Mouse (Mus musculus): ENCODE measurements around the gene Prpf4b. TPM values are rescaled to one million over a fixed set of nuclear protein-coding genes. Genes with fewer than 3 reads are reported as not detected.
"Not testable (repeated sequence)": the region's sequence is repeated elsewhere in the genome, so short reads cannot be mapped to it uniquely, and the experiment has no call there.

Gene Prpf4b
- polyA plus RNA-seq, 1 experiment = 15.3 TPM

- H3K4me1 ChIP-seq (ENCODE audit: control insufficient read depth, insufficient read depth, low read length) = no peaks in the 10 kb centered on the region
- 33% methylated on average over 2 of the region's 2 CpGs for WGBS
- no peak overlapping the region for H3K27ac ChIP-seq (ENCODE audit: insufficient read depth, low read depth, low read length)
- no peaks in the 10 kb centered on the region for H3K27me3 ChIP-seq (replicated peaks; ENCODE audit: control insufficient read depth, insufficient read depth, low read length)
- H3K4me3 ChIP-seq (ENCODE audit: insufficient read depth, low read depth, low read length) = no peak overlapping the region
- peak; percentile 64 for DNase-seq
- H3K36me3 ChIP-seq (ENCODE audit: control insufficient read depth, insufficient read depth, low read length) = no peaks in the 10 kb centered on the region
- TF ChIP-seq POLR2A (IDR thresholded peaks at IDR 0.05; ENCODE audit: low read depth, low read length) (no peak), CTCF (conservative IDR thresholded peaks at IDR 0.05; ENCODE audit: insufficient read depth, insufficient read length, low read depth, low read length) (peak; percentile 38)
Measured at GRCm38 (mm10) chr13:34857526-34857925, 17.6 kb upstream of the Prpf4b start.

- Histone ChIP-seq H3K27me3 (replicated peaks; ENCODE audit: control insufficient read depth, insufficient read depth, low read length) (no peaks in the 10 kb centered on the region), H3K27ac (ENCODE audit: insufficient read depth, low read depth, low read length) (no peak overlapping the region), H3K4me1 (ENCODE audit: control insufficient read depth, insufficient read depth, low read length) (no peaks in the 10 kb centered on the region), H3K4me3 (ENCODE audit: insufficient read depth, low read depth, low read length) (no peak overlapping the region), H3K36me3 (ENCODE audit: control insufficient read depth, insufficient read depth, low read length) (no peaks in the 10 kb centered on the region)
- WGBS = 69% methylated on average over 5 of the region's 5 CpGs
- TF ChIP-seq POLR2A (IDR thresholded peaks at IDR 0.05; ENCODE audit: low read depth, low read length) = no peak
- no peak for TF ChIP-seq CTCF (conservative IDR thresholded peaks at IDR 0.05; ENCODE audit: insufficient read depth, insufficient read length, low read depth, low read length)
- DNase-seq = peak; percentile 14
Measured at GRCm38 (mm10) chr13:34859406-34859805, 15.7 kb upstream of the Prpf4b start.

GRCm38 (mm10) chr13:34861166-34861565 is 13.9 kb upstream of the Prpf4b start:
- H3K36me3 ChIP-seq (ENCODE audit: control insufficient read depth, insufficient read depth, low read length); H3K4me3 ChIP-seq (ENCODE audit: insufficient read depth, low read depth, low read length); DNase-seq; H3K27me3 ChIP-seq (replicated peaks; ENCODE audit: control insufficient read depth, insufficient read depth, low read length); H3K4me1 ChIP-seq (ENCODE audit: control insufficient read depth, insufficient read depth, low read length); H3K27ac ChIP-seq (ENCODE audit: insufficient read depth, low read depth, low read length): not testable (repeated sequence)
- WGBS = 37% methylated on average over 7 of the region's 8 CpGs

DNA sequence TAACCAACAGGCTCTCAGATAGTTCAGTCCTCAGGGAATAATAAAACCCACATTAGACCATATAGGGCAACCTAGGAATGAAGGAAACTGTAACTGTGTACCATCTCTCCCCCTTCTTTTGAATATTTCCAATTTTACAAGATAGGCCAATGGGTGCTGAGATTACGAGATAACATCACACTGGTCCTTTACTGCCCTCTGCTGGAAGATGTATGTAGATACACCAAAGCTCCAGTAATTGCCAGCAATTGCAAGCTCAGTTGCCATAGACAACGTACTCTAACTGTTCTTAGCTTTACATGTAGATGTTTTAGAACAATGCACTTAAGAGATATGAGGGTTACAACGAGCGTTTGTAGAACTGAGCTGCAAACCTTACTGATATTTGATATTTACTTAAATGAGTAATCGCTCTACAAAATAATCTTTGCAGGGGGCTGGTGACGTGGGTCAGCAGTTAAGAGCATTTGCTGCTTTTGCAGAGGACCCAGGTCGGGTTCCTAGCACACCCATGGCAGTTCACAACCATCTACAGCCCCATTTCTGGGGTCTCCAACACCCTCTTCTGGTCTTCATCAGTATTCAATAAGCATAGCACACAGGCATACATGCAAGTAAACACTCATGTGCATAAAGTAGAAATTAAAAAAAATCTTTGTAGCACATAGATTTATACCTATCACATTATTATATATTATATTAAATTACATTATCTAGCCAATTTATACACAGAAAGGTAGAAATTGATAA is 10.5 kb upstream of the Prpf4b start:
- Histone ChIP-seq H3K4me1 (ENCODE audit: control insufficient read depth, insufficient read depth, low read length) (no peaks in the 10 kb centered on the region), H3K4me3 (ENCODE audit: insufficient read depth, low read depth, low read length) (no peak overlapping the region), H3K27ac (ENCODE audit: insufficient read depth, low read depth, low read length) (no peak overlapping the region), H3K27me3 (replicated peaks; ENCODE audit: control insufficient read depth, insufficient read depth, low read length) (no peaks in the 10 kb centered on the region), H3K36me3 (ENCODE audit: control insufficient read depth, insufficient read depth, low read length) (no peaks in the 10 kb centered on the region)
- 37% methylated on average over 7 of the region's 7 CpGs for WGBS
- TF ChIP-seq CTCF (conservative IDR thresholded peaks at IDR 0.05; ENCODE audit: insufficient read depth, insufficient read length, low read depth, low read length) (peak; percentile 34), POLR2A (IDR thresholded peaks at IDR 0.05; ENCODE audit: low read depth, low read length) (no peak)
- DNase-seq = peak; percentile 69

DNA sequence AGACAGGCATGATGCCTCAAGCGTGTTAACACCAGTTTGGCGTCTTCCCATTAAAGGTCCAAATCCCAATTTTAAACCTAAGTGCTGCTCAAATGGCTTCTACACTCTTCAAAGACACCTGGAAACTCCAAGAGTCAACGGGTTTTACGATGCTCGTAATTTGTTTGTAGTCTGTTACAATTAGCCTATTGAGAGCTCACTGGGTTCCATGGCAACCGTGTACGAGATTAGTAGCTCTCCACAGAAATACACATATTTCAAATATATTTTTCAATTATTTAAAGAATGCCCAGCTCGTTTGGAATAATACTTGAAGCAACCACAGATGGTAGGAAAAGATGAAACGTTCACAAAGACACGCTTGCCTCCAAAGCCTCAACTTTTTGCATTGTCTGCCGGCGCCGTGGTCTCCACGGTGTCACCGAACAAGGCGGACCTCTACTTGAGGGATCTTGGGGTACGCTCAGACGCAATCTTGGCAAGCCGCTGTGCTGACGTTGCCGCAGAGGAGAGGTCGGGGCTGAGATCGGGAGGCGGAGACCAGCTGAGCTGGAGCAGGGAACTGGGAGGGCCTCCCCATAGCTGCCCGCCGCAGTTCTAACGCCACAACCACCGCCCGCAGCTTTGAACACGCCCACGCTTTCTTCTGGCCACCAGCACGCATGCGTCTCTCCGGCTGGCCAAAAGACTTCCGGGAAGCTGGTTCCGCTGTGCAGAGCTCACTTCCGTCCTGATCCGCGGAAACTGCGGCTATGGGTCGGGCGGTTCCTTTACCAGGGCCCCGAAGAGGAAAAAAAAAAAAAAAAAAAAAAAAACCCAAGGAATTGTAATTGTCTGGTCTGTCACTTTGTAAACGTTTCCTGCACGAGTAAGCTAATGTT is 1.1 kb upstream of the Prpf4b start:
- 3% methylated on average over 45 of the region's 45 CpGs for WGBS
- DNase-seq = peak; percentile 97
- TF ChIP-seq POLR2A (IDR thresholded peaks at IDR 0.05; ENCODE audit: low read depth, low read length) (peak; percentile 62), CTCF (conservative IDR thresholded peaks at IDR 0.05; ENCODE audit: insufficient read depth, insufficient read length, low read depth, low read length) (no peak)
- Histone ChIP-seq H3K27ac (ENCODE audit: insufficient read depth, low read depth, low read length) (peak overlapping the region; percentile 75; the same call in 1 of the 2 replicates), H3K27me3 (replicated peaks; ENCODE audit: control insufficient read depth, insufficient read depth, low read length) (no peaks in the 10 kb centered on the region), H3K4me3 (ENCODE audit: insufficient read depth, low read depth, low read length) (peak overlapping the region; percentile 88), H3K4me1 (ENCODE audit: control insufficient read depth, insufficient read depth, low read length) (peaks cover 6% of the 10 kb centered on the region; the same call in 1 of the 2 replicates), H3K36me3 (ENCODE audit: control insufficient read depth, insufficient read depth, low read length) (no peaks in the 10 kb centered on the region)

DNA sequence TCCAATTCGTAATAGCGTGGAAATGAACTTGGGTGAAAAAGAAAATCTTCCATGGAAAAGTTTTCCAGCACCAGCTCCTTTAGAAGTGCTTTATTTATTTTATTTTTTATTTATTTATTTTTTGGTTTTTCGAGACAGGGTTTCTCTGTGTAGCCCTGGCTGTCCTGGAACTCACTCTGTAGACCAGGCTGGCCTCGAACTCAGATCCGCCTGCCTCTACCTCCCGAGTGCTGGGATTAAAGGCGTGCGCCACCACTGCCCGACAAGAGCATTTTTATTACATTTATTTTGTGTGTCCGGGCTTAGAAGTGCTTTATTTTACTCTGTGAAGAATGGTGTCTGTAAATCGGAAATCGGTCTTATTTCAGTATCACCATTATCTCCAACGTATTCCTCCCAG is 366 bp upstream of the Prpf4b start:
- not testable (repeated sequence) for DNase-seq; H3K27me3 ChIP-seq (replicated peaks; ENCODE audit: control insufficient read depth, insufficient read depth, low read length); H3K36me3 ChIP-seq (ENCODE audit: control insufficient read depth, insufficient read depth, low read length); H3K4me1 ChIP-seq (ENCODE audit: control insufficient read depth, insufficient read depth, low read length)
- WGBS = 12% methylated on average over 13 of the region's 13 CpGs
- H3K4me3 ChIP-seq (ENCODE audit: insufficient read depth, low read depth, low read length) = peak overlapping the region; percentile 61
- H3K27ac ChIP-seq (ENCODE audit: insufficient read depth, low read depth, low read length) = peak overlapping the region; percentile 80

DNA sequence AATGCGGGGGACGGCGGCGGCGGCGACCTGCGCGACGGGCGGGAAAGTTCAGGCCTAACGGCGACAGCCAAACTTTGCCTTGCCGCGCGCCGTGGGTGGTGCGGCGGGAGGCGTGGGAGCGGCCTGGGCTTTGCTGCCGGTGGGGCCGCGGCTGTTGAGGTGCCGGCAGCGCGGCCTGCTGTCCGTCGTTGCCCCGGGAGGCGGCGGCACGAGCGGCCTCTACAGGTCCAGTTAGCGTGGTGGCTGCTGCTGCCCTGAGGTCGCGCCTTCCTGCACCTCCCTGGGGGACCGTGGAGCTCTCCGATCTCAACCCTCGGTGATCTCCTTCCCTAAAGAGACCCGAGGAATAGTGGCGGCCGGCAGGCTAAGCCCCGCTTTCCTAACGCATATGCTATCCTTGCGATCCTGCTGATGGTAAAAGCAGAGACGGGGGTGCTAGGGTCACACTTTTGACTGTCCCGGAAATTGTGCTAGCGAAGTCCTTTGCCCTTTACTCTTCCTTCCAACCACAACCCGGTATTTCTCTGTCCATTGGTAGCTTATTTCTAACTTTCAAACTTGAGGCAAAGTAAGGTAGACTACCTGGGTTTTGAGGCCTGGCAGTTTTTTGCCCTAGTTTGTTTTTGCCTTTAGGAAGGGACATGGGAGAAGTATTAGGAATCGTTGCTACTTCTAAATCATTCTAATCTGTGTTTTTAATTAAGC is 791 bp downstream of the Prpf4b start:
- Histone ChIP-seq H3K27me3 (replicated peaks; ENCODE audit: control insufficient read depth, insufficient read depth, low read length) (no peaks in the 10 kb centered on the region), H3K36me3 (ENCODE audit: control insufficient read depth, insufficient read depth, low read length) (no peaks in the 10 kb centered on the region), H3K27ac (ENCODE audit: insufficient read depth, low read depth, low read length) (peak overlapping the region; percentile 87), H3K4me1 (ENCODE audit: control insufficient read depth, insufficient read depth, low read length) (peaks cover 6% of the 10 kb centered on the region; the same call in 1 of the 2 replicates), H3K4me3 (ENCODE audit: insufficient read depth, low read depth, low read length) (peak overlapping the region; percentile 61)
- DNase-seq = peak; percentile 75
- TF ChIP-seq POLR2A (IDR thresholded peaks at IDR 0.05; ENCODE audit: low read depth, low read length) (no peak), CTCF (conservative IDR thresholded peaks at IDR 0.05; ENCODE audit: insufficient read depth, insufficient read length, low read depth, low read length) (peak; percentile 32; the same call in 1 of the 2 replicates)
- WGBS = under 1% methylated on average over 49 of the region's 50 CpGs

Data from kidney, adult 2 months (tissue).